Mouse (Mus musculus) cerebellum, adult 2 months (tissue): ENCODE results near the gene Evl.

Experiments
- CTCF ChIP-seq: fragments of 200-500 bp; IDR thresholded peaks from 2 replicates; pipeline ENCODE4 v1.5.1; 2011; ENCODE audit warnings: low read depth, mild to moderate bottlenecking, control low read depth, low read length, moderate library complexity, borderline replicate concordance; ENCODE audit not compliant: insufficient read depth
- POLR2A ChIP-seq: fragments of 200-500 bp; IDR thresholded peaks from 2 replicates; pipeline ENCODE4 v1.6.1; 2011; ENCODE audit warnings: low read length, control low read depth, borderline replicate concordance; ENCODE audit not compliant: insufficient read depth

GRCm38 (mm10) chr12:108564910-108565506, 10.5 kb downstream of the Evl start:
- TF ChIP-seq CTCF (no peak), POLR2A (no peak)
